Mouse (Mus musculus) telencephalon, adult 2 months (tissue): ENCODE data around the gene Prss48.

Experiments
- DNase-seq: peaks from one replicate; pipeline ENCODE4 v3.0.0-alpha.2; 2011; ENCODE audit warnings: low read depth, low spot score

Prss48 gene

DNA sequence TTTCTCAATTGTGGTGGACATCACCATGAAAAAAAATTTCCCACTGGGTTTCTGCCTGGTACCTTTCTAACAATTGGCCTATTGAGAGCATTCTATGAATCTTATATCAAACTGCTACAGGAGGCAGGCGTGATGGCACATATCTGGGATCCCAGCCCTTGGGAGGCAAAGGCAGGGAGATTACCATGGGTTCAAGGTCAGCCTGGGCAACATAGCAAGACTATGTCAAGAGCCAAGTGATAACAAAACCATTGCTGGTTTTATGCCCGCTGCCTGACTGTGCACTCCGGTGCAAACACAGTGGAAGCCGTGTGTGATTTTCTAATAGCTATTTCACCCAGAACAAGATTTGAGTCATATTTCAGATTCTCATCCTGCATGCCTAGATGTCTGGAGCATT lies 51.4 kb downstream of the Prss48 start:
- DNase-seq: no peak
